ENCODE assay signal across 7 mouse cellular contexts in the genomic region with DNA sequence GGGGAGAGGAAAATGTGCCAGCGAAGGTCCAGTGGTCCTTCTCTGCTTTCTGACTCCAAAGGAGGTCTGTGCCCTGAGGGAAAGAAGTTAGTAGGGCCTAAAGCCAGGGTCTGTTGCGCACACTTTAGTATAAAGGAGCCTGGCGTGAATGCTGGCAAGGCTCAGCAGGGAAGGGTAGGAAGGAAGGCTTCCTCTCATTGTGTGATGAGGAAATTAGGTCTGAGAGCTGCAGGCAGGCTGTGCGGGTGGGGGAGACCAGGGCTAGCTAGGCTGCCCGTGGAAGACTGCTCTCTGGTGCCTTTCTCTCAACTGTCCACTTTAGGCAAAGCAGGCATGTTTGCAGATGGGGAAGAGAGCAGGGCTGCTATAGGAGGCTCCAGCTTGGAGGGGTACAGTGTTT. TPM values are rescaled to one million over a fixed set of nuclear protein-coding genes. Genes with fewer than 3 reads are reported as not detected.
DNase-seq lines count a peak whose midpoint lies in the region; ATAC-seq and TF ChIP-seq lines count a peak whose summit lies in the region.

No protein-coding gene starts in this region.

- peak overlapping the region; percentile 29 for H3K4me3 ChIP-seq in brown adipose tissue, adult 24 weeks (ENCODE audit: insufficient read depth, low read depth, low read length)
- H3K4me3 ChIP-seq in embryonic facial prominence, embryonic 15.5 days (replicated peaks) = no peak overlapping the region
- no peak overlapping the region for H3K4me3 ChIP-seq in lung, embryonic 16.5 days (ENCODE audit: low read length)
- H3K4me3 ChIP-seq in thymus, adult 2 months (ENCODE audit: control insufficient read depth, insufficient read depth, low read length) = no peak overlapping the region

- peaks cover 82% of the 10 kb centered on the region for H3K4me1 ChIP-seq in brown adipose tissue, adult 24 weeks (ENCODE audit: control insufficient read depth, insufficient read depth, insufficient read length, low read length)
- H3K4me1 ChIP-seq in embryonic facial prominence, embryonic 15.5 days = peaks cover 84% of the 10 kb centered on the region
- H3K4me1 ChIP-seq in lung, embryonic 16.5 days (replicated peaks; ENCODE audit: control insufficient read depth, insufficient read depth, low read length) = peaks cover 49% of the 10 kb centered on the region
- H3K4me1 ChIP-seq in thymus, adult 2 months (replicated peaks; ENCODE audit: control insufficient read depth, insufficient read depth, low read length) = peaks cover 13% of the 10 kb centered on the region

- no peak overlapping the region for H3K9ac ChIP-seq in embryonic facial prominence, embryonic 15.5 days
- H3K9ac ChIP-seq in lung, embryonic 16.5 days (ENCODE audit: low read length) = peak overlapping the region; percentile 25; the same call in 1 of the 2 replicates

- no peak for TF ChIP-seq POLR2A in thymus, adult 2 months (IDR thresholded peaks at IDR 0.05; ENCODE audit: control insufficient read depth, extremely low read depth, insufficient read depth, low read length, poor library complexity)

- no peaks in the 10 kb centered on the region for H3K27me3 ChIP-seq in embryonic facial prominence, embryonic 15.5 days
- no peaks in the 10 kb centered on the region for H3K27me3 ChIP-seq in lung, embryonic 16.5 days (ENCODE audit: control insufficient read depth, insufficient read depth, low read depth, low read length)
- H3K27me3 ChIP-seq in thymus, adult 2 months (ENCODE audit: control insufficient read depth, insufficient read depth, low read length) = no peaks in the 10 kb centered on the region

- DNase-seq in kidney, adult 9 months = peak; percentile 43
- no peak for DNase-seq in gastrocnemius, postnatal 36 days
- no peak for DNase-seq in thymus, adult 2 months
- DNase-seq in thymus, postnatal 36 days = no peak

- no peaks in the 10 kb centered on the region for H3K36me3 ChIP-seq in embryonic facial prominence, embryonic 15.5 days
- no peaks in the 10 kb centered on the region for H3K36me3 ChIP-seq in lung, embryonic 16.5 days (ENCODE audit: control insufficient read depth, insufficient read depth, low read length)
- H3K36me3 ChIP-seq in thymus, adult 2 months (ENCODE audit: control insufficient read depth, insufficient read depth, low read length) = no peaks in the 10 kb centered on the region

- intact Hi-C loops in gastrocnemius, postnatal 36 days (cut with DNase I) = no loop called here

- H3K9me3 ChIP-seq in embryonic facial prominence, embryonic 15.5 days (replicated peaks) = no peaks in the 10 kb centered on the region
- H3K9me3 ChIP-seq in lung, embryonic 16.5 days (ENCODE audit: control insufficient read depth, low read length) = no peaks in the 10 kb centered on the region

- WGBS in embryonic facial prominence, embryonic 15.5 days = 40% methylated on average over 5 of the region's 5 CpGs
- 56% methylated on average over 5 of the region's 5 CpGs for WGBS in lung, embryonic 16.5 days
- WGBS in thymus, adult 2 months = 77% methylated on average over 5 of the region's 5 CpGs

- H3K27ac ChIP-seq in brown adipose tissue, adult 24 weeks (replicated peaks; ENCODE audit: low read depth, low read length) = peak overlapping the region; percentile 79
- H3K27ac ChIP-seq in embryonic facial prominence, embryonic 15.5 days (replicated peaks) = peak overlapping the region; percentile 55
- peak overlapping the region; percentile 77 for H3K27ac ChIP-seq in lung, embryonic 16.5 days (ENCODE audit: low read length)
- H3K27ac ChIP-seq in thymus, adult 2 months (ENCODE audit: control insufficient read depth, insufficient read depth, low read length) = no peak overlapping the region

- no peak overlapping the region for H3K4me2 ChIP-seq in embryonic facial prominence, embryonic 15.5 days (replicated peaks)
- H3K4me2 ChIP-seq in lung, embryonic 16.5 days (ENCODE audit: low read depth, low read length) = no peak overlapping the region

- no peak for TF ChIP-seq CTCF in thymus, adult 2 months (IDR thresholded peaks at IDR 0.05; ENCODE audit: borderline replicate concordance, control insufficient read depth, extremely low read depth, insufficient read depth, low read length, poor library complexity)

- no peak for ATAC-seq in embryonic facial prominence, embryonic 15.5 days (ENCODE audit: insufficient number of reproducible peaks, low FRiP score, low TSS enrichment, low read depth)
- peak; percentile 61 for ATAC-seq in lung, embryonic 16.5 days (ENCODE audit: low read depth)

RNA-seq across cellular contexts. Expression of gene Rxra, which starts 14.5 kb away (rescaled TPM):
- 23.1 and 24.1 TPM in 2 replicates for polyA plus RNA-seq in brown adipose tissue, adult 24 weeks (2012; ENCODE audit: insufficient read depth, insufficient read length, missing spikeins)
- polyA plus RNA-seq in embryonic facial prominence, embryonic 15.5 days (2015; fragmentation: Nextera tagmentation; extraction: Ambion mirVana) = 18.7 and 22.4 TPM in 2 replicates
- polyA plus RNA-seq in lung, embryonic 16.5 days (2015; fragmentation: Nextera tagmentation; extraction: Ambion mirVana) = 11.3 TPM in 2 replicates
- total RNA-seq in gastrocnemius, postnatal 36 days (2021) = 100 to 1,000 TPM in 1 of 2 experiments, 10 to 100 TPM in 1; 95.6 to 103 TPM
- polyA plus RNA-seq in thymus, adult 2 months (2012; rRNA removed) = 35.9 and 40.3 TPM in 2 replicates
